14 mouse cellular contexts compared by ENCODE assay signal in genomic region chr16:94163051-94163450, GRCm38 (mm10).
A peak's percentile ranks its signal among the peaks of the same experiment; 100 is the strongest.
DNase-seq lines count a peak whose midpoint lies in the region; ATAC-seq lines count a peak whose summit lies in the region.
"Had no signal": no experiment of that assay in that cellular context is flagged by ENCODE, and none has a peak within 500 bp of the region (broad histone marks: within the 10 kb centered on the region; RNA-seq: fewer than 3 reads in every experiment).

No protein-coding gene starts in this region.

- ATAC-seq in midbrain, embryonic 16.5 days: no peak
- no peak for ATAC-seq in erythroid progenitor cell, adult 5-6 weeks (replicated peaks; ENCODE audit: low FRiP score, poor library complexity, severe bottlenecking)
- ATAC-seq: liver, postnatal 0 days had no signal

- 88% methylated on average over 11 of the region's 11 CpGs for WGBS in midbrain, embryonic 16.5 days

- no peak overlapping the region for H3K4me2 ChIP-seq in midbrain, embryonic 16.5 days (ENCODE audit: low read length)
- H3K4me2 ChIP-seq: midbrain, embryonic 12.5 days had no signal

- no peaks in the 10 kb centered on the region for H3K36me3 ChIP-seq in midbrain, embryonic 16.5 days (ENCODE audit: control insufficient read depth, insufficient read depth, low read length)
- H3K36me3 ChIP-seq: midbrain, embryonic 12.5 days had no signal

- DNase-seq in cerebellum, adult 11-12 months: peak; percentile 31
- DNase-seq in cerebellum, postnatal 4 days (ENCODE audit: low spot score in 2 of 2): no peak
- DNase-seq in ovary, postnatal 36 days (ENCODE audit: low spot score): peak; percentile 21
- no peak for DNase-seq in ovary, postnatal 10 days (ENCODE audit: low spot score)
- peak; percentile 30 for DNase-seq in gastrocnemius, postnatal 10 days
- peak; percentile 17 for DNase-seq in skeletal muscle tissue, adult 2 months (ENCODE audit: low read depth, low spot score)
- DNase-seq: heart, adult 2 months; liver, postnatal 0 days; lung, postnatal 4 days; right cerebral cortex, postnatal 25 days had no signal

- H3K9ac ChIP-seq in midbrain, embryonic 16.5 days (ENCODE audit: low read depth, low read length): no peak overlapping the region
- H3K9ac ChIP-seq: liver, postnatal 0 days; midbrain, embryonic 12.5 days had no signal

- H3K4me3 ChIP-seq in midbrain, embryonic 16.5 days (ENCODE audit: low read depth, low read length): no peak overlapping the region
- H3K4me3 ChIP-seq: heart, adult 2 months; layer of hippocampus, adult 2 months; midbrain, embryonic 12.5 days had no signal

- H3K27ac ChIP-seq in midbrain, embryonic 16.5 days (ENCODE audit: low read length): no peak overlapping the region
- H3K27ac ChIP-seq: heart, adult 2 months; layer of hippocampus, adult 2 months; midbrain, embryonic 12.5 days had no signal

- peaks cover 4% of the 10 kb centered on the region; the same call in 1 of the 2 replicates for H3K4me1 ChIP-seq in midbrain, embryonic 16.5 days (ENCODE audit: control insufficient read depth, insufficient read depth, low read length)

- H3K27me3 ChIP-seq in midbrain, embryonic 16.5 days (ENCODE audit: control insufficient read depth, insufficient read depth, low read depth, low read length): peaks cover 5% of the 10 kb centered on the region

- no peaks in the 10 kb centered on the region for H3K9me3 ChIP-seq in midbrain, embryonic 16.5 days (replicated peaks; ENCODE audit: control insufficient read depth, low read length, poor library complexity, severe bottlenecking)
- H3K9me3 ChIP-seq: midbrain, embryonic 12.5 days had no signal

Comparison
In these comparisons a context has a peak if more than half of its experiments do, and no peak if none do; other contexts are left out.
1. DNase-seq: peak in cerebellum, adult 11-12 months (single experiment), ovary, postnatal 36 days (single experiment), gastrocnemius, postnatal 10 days (single experiment) and skeletal muscle tissue, adult 2 months (single experiment); none in cerebellum, postnatal 4 days (0 of 2) and ovary, postnatal 10 days (single experiment).